Mouse (Mus musculus) megakaryocyte-erythroid progenitor cell, adult 5 weeks (primary cell): Measurements from ENCODE around the gene Itk. TPM values are rescaled to one million over a fixed set of nuclear protein-coding genes. Genes with fewer than 3 reads are reported as not detected.

ENCODE experiments used
- polyA plus RNA-seq: library from polyadenylated mRNA; stranded (reverse); fragments of >175 nt; gene quantifications from 2 replicates; pipeline ENCODE4 v1.2.3, GENCODE M21; 2012

Itk gene
- polyA plus RNA-seq, result 0.31 and 0.50 TPM in 2 replicates

GRCm38 (mm10) chr11:46389336-46390117 lies at the start of gene Itk:
Gene Itk (minus strand): TSS chr11:46389515.

GRCm38 (mm10) chr11:46436760-46437458 lies 47.6 kb upstream of the Itk start, which contains the start of gene Med7:
Gene Med7 (plus strand): TSS chr11:46436925.

GRCm38 (mm10) chr11:46396167-46396859 lies 7.0 kb upstream of the Itk start, which contains the start of gene Fam71b:
Gene Fam71b (plus strand): TSS chr11:46396559.

DNA sequence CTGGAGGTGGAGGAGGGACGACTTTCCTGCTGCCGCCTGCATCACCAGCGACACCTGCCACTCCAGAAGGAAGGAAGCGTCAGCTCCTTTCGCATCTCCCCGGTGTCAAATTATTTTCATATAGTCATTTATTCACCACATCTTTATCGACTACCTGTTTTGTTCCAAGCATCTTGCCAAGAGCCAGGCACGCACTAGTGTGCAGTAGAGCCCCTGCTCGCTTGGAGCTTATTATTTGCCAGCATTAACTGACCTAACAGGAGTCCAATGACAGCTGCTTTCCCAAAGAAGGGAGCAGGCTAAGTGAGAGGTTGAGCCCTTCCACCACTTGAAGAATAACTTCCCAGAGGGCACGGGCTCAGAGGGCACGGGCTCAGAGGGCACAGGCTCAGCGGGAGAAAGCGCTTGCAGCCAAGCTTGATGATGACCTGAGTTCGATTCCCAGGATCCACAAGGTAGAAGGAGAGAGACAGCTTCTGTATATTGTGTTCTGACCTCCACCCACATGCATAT lies 76.7 kb downstream of the Itk start, which contains the start of gene Cyfip2:
Gene Cyfip2, minus strand, starts transcription at position 337 of the 513 bp plus-strand sequence.

Other genes starting within 250 kb of the Itk start
- gene Nipal4, start 223.0 kb downstream of the Itk start, polyA plus RNA-seq, result not detected in 2 replicates
- gene Fndc9, start 154.0 kb downstream of the Itk start, polyA plus RNA-seq, result not detected in 2 replicates
- 31.3 and 37.5 TPM in 2 replicates for gene Cyfip2, start 76.7 kb downstream of the Itk start, polyA plus RNA-seq
- gene Fam71b, start 7.0 kb upstream of the Itk start, polyA plus RNA-seq, result 0.08 and 0.09 TPM in 2 replicates
- 96.9 and 110 TPM in 2 replicates for gene Med7, start 47.4 kb upstream of the Itk start, polyA plus RNA-seq
- 0.12 and 0.13 TPM in 2 replicates for gene Havcr2, start 65.4 kb upstream of the Itk start, polyA plus RNA-seq
- not detected in 2 replicates for gene Gm12169, start 134.7 kb upstream of the Itk start, polyA plus RNA-seq
- not detected in 2 replicates for gene BC053393, start 182.0 kb upstream of the Itk start, polyA plus RNA-seq
- not detected in 2 replicates for gene Dppa1, start 239.7 kb upstream of the Itk start, polyA plus RNA-seq